Mouse (Mus musculus) C2C12 (cell line): Measurements from ENCODE around the gene Ppm1l.

Source experiments
- CEBPB ChIP-seq: IDR thresholded peaks from one replicate; pipeline ENCODE4 v1.6.1; 2011; ENCODE audit warnings: low read depth, mild to moderate bottlenecking, control low read depth, moderate library complexity
- CTCF ChIP-seq: IDR thresholded peaks from one replicate; pipeline ENCODE4 v1.5.1; 2011; ENCODE audit not compliant: control insufficient read depth, insufficient read depth, insufficient read length
- FOSL1 ChIP-seq: IDR thresholded peaks from one replicate; pipeline ENCODE4 v1.8.0; 2011; ENCODE audit warnings: mild to moderate bottlenecking, low read length; ENCODE audit not compliant: poor library complexity, insufficient read depth, severe bottlenecking
- MAX ChIP-seq: IDR thresholded peaks from one replicate; pipeline ENCODE4 v1.6.1; 2011; ENCODE audit warnings: mild to moderate bottlenecking, control low read depth
- MYOD1 ChIP-seq: IDR thresholded peaks from one replicate; pipeline ENCODE4 v1.6.1; 2011; ENCODE audit warnings: low read depth; ENCODE audit not compliant: control insufficient read depth, insufficient read length
- MYOG ChIP-seq: IDR thresholded peaks from one replicate; pipeline ENCODE4 v1.6.1; 2011; ENCODE audit not compliant: control insufficient read depth, insufficient read length; ENCODE audit errors: extremely low read depth
- USF1 ChIP-seq: IDR thresholded peaks from one replicate; pipeline ENCODE4 v1.6.1; 2011; ENCODE audit warnings: low read depth, mild to moderate bottlenecking, control low read depth, moderate library complexity

GRCm38 (mm10) chr3:69490981-69491681, 174.5 kb downstream of the Ppm1l start:
- TF ChIP-seq CTCF (no peak), MYOG (no peak), MAX (no peak), USF1 (no peak), CEBPB (no peak), MYOD1 (no peak), FOSL1 (no peak)
